Mouse (Mus musculus): ENCODE data around the gene Yrdc. TPM values are rescaled to one million over a fixed set of nuclear protein-coding genes. Genes with fewer than 3 reads are reported as not detected.

The Yrdc gene
- polyA plus RNA-seq, 1 experiment from 2014 or later = 37.2 TPM

Other genes starting within 250 kb of the Yrdc start
- 0.19 TPM in 1 of 2 replicates, not detected in the other for gene 3100002H09Rik, start 239.9 kb upstream of the Yrdc start, polyA plus RNA-seq (2015; fragmentation: Nextera tagmentation; extraction: Ambion mirVana)
- 0.37 and 0.40 TPM in 2 replicates for gene Pou3f1, start 193.9 kb upstream of the Yrdc start, polyA plus RNA-seq (2015; fragmentation: Nextera tagmentation; extraction: Ambion mirVana)
- 65.4 and 72.5 TPM in 2 replicates for gene Utp11, start 157.1 kb upstream of the Yrdc start, polyA plus RNA-seq (2015; fragmentation: Nextera tagmentation; extraction: Ambion mirVana)
- gene Fhl3, start 150.0 kb upstream of the Yrdc start, polyA plus RNA-seq (2015; fragmentation: Nextera tagmentation; extraction: Ambion mirVana) = 6.6 and 8.1 TPM in 2 replicates
- 162 and 169 TPM in 2 replicates for gene Sf3a3, start 135.9 kb upstream of the Yrdc start, polyA plus RNA-seq (2015; fragmentation: Nextera tagmentation; extraction: Ambion mirVana)
- 34.7 and 35.0 TPM in 2 replicates for gene Inpp5b, start 108.8 kb upstream of the Yrdc start, polyA plus RNA-seq (2015; fragmentation: Nextera tagmentation; extraction: Ambion mirVana)
- 13.4 and 14.0 TPM in 2 replicates for gene Mtf1, start 48.6 kb upstream of the Yrdc start, polyA plus RNA-seq (2015; fragmentation: Nextera tagmentation; extraction: Ambion mirVana)
- 41.6 and 43.8 TPM in 2 replicates for gene 1110065P20Rik, start 517 bp downstream of the Yrdc start, polyA plus RNA-seq (2015; fragmentation: Nextera tagmentation; extraction: Ambion mirVana)
- 0.46 and 0.61 TPM in 2 replicates for gene Maneal, start 11.5 kb downstream of the Yrdc start, polyA plus RNA-seq (2015; fragmentation: Nextera tagmentation; extraction: Ambion mirVana)
- 0.06 and 0.12 TPM in 2 replicates for gene Epha10, start 30.2 kb downstream of the Yrdc start, polyA plus RNA-seq (2015; fragmentation: Nextera tagmentation; extraction: Ambion mirVana)
- 12.7 and 13.8 TPM in 2 replicates for gene 9930104L06Rik, start 86.4 kb downstream of the Yrdc start, polyA plus RNA-seq (2015; fragmentation: Nextera tagmentation; extraction: Ambion mirVana)
- gene Cdca8, start 88.6 kb downstream of the Yrdc start, polyA plus RNA-seq (2015; fragmentation: Nextera tagmentation; extraction: Ambion mirVana) = 149 and 164 TPM in 2 replicates
- gene Rspo1, start 135.8 kb downstream of the Yrdc start, polyA plus RNA-seq (2015; fragmentation: Nextera tagmentation; extraction: Ambion mirVana) = 25.1 and 31.1 TPM in 2 replicates
- 80.7 and 82.7 TPM in 2 replicates for gene Gnl2, start 165.9 kb downstream of the Yrdc start, polyA plus RNA-seq (2015; fragmentation: Nextera tagmentation; extraction: Ambion mirVana)
- 0.11 and 0.13 TPM in 2 replicates for gene Dnali1, start 215.0 kb downstream of the Yrdc start, polyA plus RNA-seq (2015; fragmentation: Nextera tagmentation; extraction: Ambion mirVana)
- 28.8 and 30.3 TPM in 2 replicates for gene Snip1, start 216.0 kb downstream of the Yrdc start, polyA plus RNA-seq (2015; fragmentation: Nextera tagmentation; extraction: Ambion mirVana)
- 54.1 and 60.2 TPM in 2 replicates for gene Meaf6, start 234.5 kb downstream of the Yrdc start, polyA plus RNA-seq (2015; fragmentation: Nextera tagmentation; extraction: Ambion mirVana)

Data from kidney, embryonic 16.5 days (tissue).